Mouse (Mus musculus) stomach, embryonic 14.5 days (tissue): Measurements from ENCODE around the gene Haus8. TPM values are rescaled to one million over a fixed set of nuclear protein-coding genes. Genes with fewer than 3 reads are reported as not detected.
A peak's percentile ranks its signal among the peaks of the same experiment; 100 is the strongest.
"Not testable (repeated sequence)": the region's sequence is repeated elsewhere in the genome, so short reads cannot be mapped to it uniquely, and the experiment has no call there.

Experiments used
- ATAC-seq: fragments of 200-750 bp; cut with Nextera tagmentation; 2 replicates; pipeline ENCODE4 v1.8.0; 2017; ENCODE audit warnings: low read depth, moderate TSS enrichment; ENCODE audit not compliant: insufficient number of reproducible peaks, insufficient read depth, low FRiP score
- H3K27ac ChIP-seq: fragments of 300-500 bp; sonication (generic); 2 replicates; pipeline ENCODE4 v1.5.1; 2014; ENCODE audit warnings: mild to moderate bottlenecking, low read length, moderate library complexity, mixed read lengths
- H3K27me3 ChIP-seq: fragments of 300-500 bp; sonication (generic); 2 replicates; pipeline ENCODE4 v1.6.1; 2014; ENCODE audit warnings: low read length, control low read depth, mixed read lengths; ENCODE audit not compliant: control insufficient read depth, insufficient read depth
- H3K36me3 ChIP-seq: fragments of 300-500 bp; sonication (generic); 2 replicates; pipeline ENCODE4 v1.6.1; 2014; ENCODE audit warnings: mild to moderate bottlenecking, control low read depth, low read length, moderate library complexity, mixed read lengths; ENCODE audit not compliant: control insufficient read depth, insufficient read depth
- H3K4me1 ChIP-seq: fragments of 300-500 bp; sonication (generic); 2 replicates; pipeline ENCODE4 v1.6.1; 2014; ENCODE audit warnings: low read length, control low read depth, mixed read lengths; ENCODE audit not compliant: control insufficient read depth, insufficient read depth
- H3K4me2 ChIP-seq: fragments of 300-500 bp; sonication (generic); replicated peaks from 2 replicates; pipeline ENCODE4 v1.6.1; 2014; ENCODE audit warnings: low read depth, low read length, control low read depth
- H3K4me3 ChIP-seq: fragments of 300-500 bp; sonication (generic); 2 replicates; pipeline ENCODE4 v1.5.1; 2014; ENCODE audit warnings: low read depth, low read length, control low read depth
- H3K9ac ChIP-seq: fragments of 300-500 bp; sonication (generic); replicated peaks from 2 replicates; pipeline ENCODE4 v1.6.1; 2014; ENCODE audit warnings: low read depth, mild to moderate bottlenecking, control low read depth, low read length, moderate library complexity, mixed read lengths
- H3K9me3 ChIP-seq: fragments of 300-500 bp; sonication (generic); 2 replicates; pipeline ENCODE4 v1.6.1; 2016; ENCODE audit warnings: low read depth, low read length, control low read depth; ENCODE audit not compliant: control insufficient read depth
- WGBS: fragments of 180-500 bp; shearing (Covaris S2); extraction: QIAGEN DNeasy Blood & Tissue Kit; methylation state at CpG from one replicate; pipeline ENCODE4 v1.1.7; 2014; 5-methylcytosine and 5-hydroxymethylcytosine counted together
- polyA plus RNA-seq: library from polyadenylated mRNA; unstranded; fragments of >200 nt; fragmentation: Nextera tagmentation; extraction: Ambion mirVana; gene quantifications from 2 replicates; pipeline ENCODE4 v1.2.1, GENCODE M21; 2014

Gene Haus8
- polyA plus RNA-seq, 1 experiment from 2014 or later = 53.7 TPM

GRCm38 (mm10) chr8:71248203-71248602 lies 24.5 kb downstream of the Haus8 start:
- Histone ChIP-seq H3K9ac (no peak overlapping the region), H3K9me3 (no peaks in the 10 kb centered on the region), H3K27me3 (no peaks in the 10 kb centered on the region), H3K4me1 (no peaks in the 10 kb centered on the region), H3K4me3 (no peak overlapping the region), H3K4me2 (no peak overlapping the region), H3K36me3 (no peaks in the 10 kb centered on the region), H3K27ac (no peak overlapping the region)
- WGBS = 94% methylated on average over 1 of the region's 1 CpGs
- ATAC-seq = no peak

GRCm38 (mm10) chr8:71242757-71243156 lies 30.0 kb downstream of the Haus8 start:
- no peak overlapping the region for H3K9ac ChIP-seq
- no peak overlapping the region for H3K4me2 ChIP-seq
- no peak overlapping the region for H3K27ac ChIP-seq
- peak; percentile 74; the same call in 1 of the 2 replicates for ATAC-seq
- no peaks in the 10 kb centered on the region for H3K4me1 ChIP-seq
- no peaks in the 10 kb centered on the region for H3K27me3 ChIP-seq
- H3K9me3 ChIP-seq = no peaks in the 10 kb centered on the region
- no peaks in the 10 kb centered on the region for H3K36me3 ChIP-seq
- WGBS = 50% methylated on average over 2 of the region's 2 CpGs
- H3K4me3 ChIP-seq = no peak overlapping the region

DNA sequence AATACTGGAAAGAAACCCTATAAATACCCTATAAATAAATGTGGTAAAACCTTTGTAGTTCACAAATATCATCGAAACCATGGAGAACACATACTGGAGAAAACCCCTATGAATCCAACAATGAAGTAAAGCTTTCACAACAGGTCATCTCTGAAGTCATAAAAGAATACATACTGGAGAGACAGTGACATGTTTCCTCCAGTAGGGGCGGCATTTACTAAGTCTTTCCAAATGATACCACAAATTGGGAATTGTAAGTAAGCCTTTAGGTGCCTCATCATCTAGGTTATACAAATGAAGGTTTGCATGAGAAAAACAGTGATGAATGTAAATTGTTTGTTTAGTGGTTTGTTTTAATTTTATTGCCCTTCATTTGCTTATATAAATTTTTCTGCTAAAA lies 48.2 kb downstream of the Haus8 start:
- Histone ChIP-seq H3K36me3 (no peaks in the 10 kb centered on the region), H3K4me3 (no peak overlapping the region), H3K27me3 (no peaks in the 10 kb centered on the region), H3K9ac (no peak overlapping the region), H3K4me2 (no peak overlapping the region), H3K27ac (no peak overlapping the region), H3K9me3 (no peaks in the 10 kb centered on the region), H3K4me1 (no peaks in the 10 kb centered on the region)
- no peak for ATAC-seq
- WGBS = 44% methylated on average over 2 of the region's 2 CpGs

GRCm38 (mm10) chr8:71214266-71214665 lies 58.5 kb downstream of the Haus8 start:
- ATAC-seq = 0 out of 2 replicates have a peak, but pooled peaks have one; percentile 6
- H3K9ac ChIP-seq, H3K4me3 ChIP-seq, H3K27me3 ChIP-seq, H3K36me3 ChIP-seq, H3K9me3 ChIP-seq, H3K4me1 ChIP-seq, H3K27ac ChIP-seq, H3K4me2 ChIP-seq: not testable (repeated sequence)
- 85% methylated on average over 3 of the region's 5 CpGs for WGBS

GRCm38 (mm10) chr8:71205541-71205967 lies 67.2 kb downstream of the Haus8 start:
- 0 out of 2 replicates have a peak overlapping the region, but pooled peaks have one; percentile 13 for H3K4me3 ChIP-seq
- 0 out of 2 replicates have a peak, but pooled peaks have one; percentile 53 for ATAC-seq
- WGBS = 4% methylated on average over 4 of the region's 11 CpGs
- not testable (repeated sequence) for H3K27ac ChIP-seq, H3K4me1 ChIP-seq, H3K9me3 ChIP-seq, H3K36me3 ChIP-seq, H3K9ac ChIP-seq, H3K27me3 ChIP-seq
- peak overlapping the region; percentile 25 for H3K4me2 ChIP-seq

Other genes starting within 250 kb of the Haus8 start
- 22.5 and 23.8 TPM in 2 replicates for gene Myo9b, start 220 bp downstream of the Haus8 start, polyA plus RNA-seq
- gene Use1, start 93.9 kb upstream of the Haus8 start, polyA plus RNA-seq = 106 and 108 TPM in 2 replicates
- gene Ocel1, start 98.4 kb upstream of the Haus8 start, polyA plus RNA-seq = 3.8 TPM in 2 replicates
- gene Nr2f6, start 109.0 kb upstream of the Haus8 start, polyA plus RNA-seq = 52.7 and 65.5 TPM in 2 replicates
- 8.6 and 9.6 TPM in 2 replicates for gene Ushbp1, start 122.9 kb upstream of the Haus8 start, polyA plus RNA-seq
- 92.2 and 94.2 TPM in 2 replicates for gene Babam1, start 123.9 kb upstream of the Haus8 start, polyA plus RNA-seq
- 30.9 and 39.8 TPM in 2 replicates for gene Ankle1, start 133.1 kb upstream of the Haus8 start, polyA plus RNA-seq
- 28.4 and 30.0 TPM in 2 replicates for gene Abhd8, start 190.7 kb upstream of the Haus8 start, polyA plus RNA-seq
- 139 and 154 TPM in 2 replicates for gene Mrpl34, start 192.0 kb upstream of the Haus8 start, polyA plus RNA-seq
- 94.8 and 98.9 TPM in 2 replicates for gene Dda1, start 196.3 kb upstream of the Haus8 start, polyA plus RNA-seq
- 2.3 TPM in 2 replicates for gene Ano8, start 213.0 kb upstream of the Haus8 start, polyA plus RNA-seq
- 7.1 and 7.2 TPM in 2 replicates for gene Gtpbp3, start 215.2 kb upstream of the Haus8 start, polyA plus RNA-seq
- gene Plvap, start 238.8 kb upstream of the Haus8 start, polyA plus RNA-seq = 67.1 and 67.5 TPM in 2 replicates